Mouse (Mus musculus) intestine, embryonic 15.5 days (tissue): ENCODE measurements around the gene Col8a1. TPM values are rescaled to one million over a fixed set of nuclear protein-coding genes. Genes with fewer than 3 reads are reported as not detected.

ENCODE experiments used
- ATAC-seq: fragments of 200-750 bp; cut with Nextera tagmentation; 2 replicates; pipeline ENCODE4 v1.8.0; 2017; ENCODE audit warnings: moderate TSS enrichment, moderate library complexity
- H3K27ac ChIP-seq: fragments of 300-500 bp; sonication (generic); 2 replicates; pipeline ENCODE4 v1.5.1; 2015; ENCODE audit warnings: mild to moderate bottlenecking, inconsistent platforms
- H3K27me3 ChIP-seq: fragments of 300-500 bp; sonication (generic); replicated peaks from 2 replicates; pipeline ENCODE4 v1.6.1; 2015; ENCODE audit warnings: inconsistent platforms
- H3K36me3 ChIP-seq: fragments of 300-500 bp; sonication (generic); 2 replicates; pipeline ENCODE4 v1.6.1; 2015; ENCODE audit warnings: inconsistent platforms
- H3K4me1 ChIP-seq: fragments of 300-500 bp; sonication (generic); replicated peaks from 2 replicates; pipeline ENCODE4 v1.6.1; 2015; ENCODE audit warnings: inconsistent platforms
- H3K4me2 ChIP-seq: fragments of 300-500 bp; sonication (generic); replicated peaks from 2 replicates; pipeline ENCODE4 v1.6.1; 2015; ENCODE audit warnings: mild to moderate bottlenecking, inconsistent platforms
- H3K4me3 ChIP-seq: fragments of 300-500 bp; sonication (generic); replicated peaks from 2 replicates; pipeline ENCODE4 v1.5.1; 2015; ENCODE audit warnings: inconsistent platforms
- H3K9ac ChIP-seq: fragments of 300-500 bp; sonication (generic); 2 replicates; pipeline ENCODE4 v1.6.1; 2015; ENCODE audit warnings: inconsistent platforms
- H3K9me3 ChIP-seq: fragments of 300-500 bp; sonication (generic); 2 replicates; pipeline ENCODE4 v1.6.1; 2016; ENCODE audit warnings: inconsistent platforms
- WGBS: fragments of 180-500 bp; shearing (Covaris S2); methylation state at CpG from one replicate; pipeline ENCODE4 v1.1.7; 2015; 5-methylcytosine and 5-hydroxymethylcytosine counted together
- polyA plus RNA-seq: library from polyadenylated mRNA; unstranded; fragments of >200 nt; fragmentation: Nextera tagmentation; extraction: Ambion mirVana; gene quantifications from 2 replicates; pipeline ENCODE4 v1.2.1, GENCODE M21; 2015

The Col8a1 gene
- polyA plus RNA-seq, 1 experiment from 2014 or later = 3.9 TPM

GRCm38 (mm10) chr16:57740169-57740568, 14.4 kb downstream of the Col8a1 start:
- Histone ChIP-seq H3K4me3 (no peak overlapping the region), H3K27me3 (no peaks in the 10 kb centered on the region), H3K27ac (no peak overlapping the region), H3K4me2 (no peak overlapping the region), H3K4me1 (no peaks in the 10 kb centered on the region), H3K36me3 (no peaks in the 10 kb centered on the region), H3K9me3 (no peaks in the 10 kb centered on the region), H3K9ac (no peak overlapping the region)
- no peak for ATAC-seq
- WGBS = 84% methylated on average over 3 of the region's 3 CpGs

- Histone ChIP-seq H3K27ac (no peak overlapping the region), H3K4me2 (no peak overlapping the region), H3K4me3 (no peak overlapping the region), H3K9ac (no peak overlapping the region), H3K4me1 (no peaks in the 10 kb centered on the region), H3K9me3 (no peaks in the 10 kb centered on the region), H3K36me3 (no peaks in the 10 kb centered on the region), H3K27me3 (no peaks in the 10 kb centered on the region)
- ATAC-seq = no peak
- WGBS = 86% methylated on average over 2 of the region's 2 CpGs
Measured at GRCm38 (mm10) chr16:57734942-57735341, 19.6 kb downstream of the Col8a1 start.

GRCm38 (mm10) chr16:57733545-57733944, 21.0 kb downstream of the Col8a1 start:
- no peak for ATAC-seq
- 57% methylated on average over 1 of the region's 1 CpGs for WGBS

GRCm38 (mm10) chr16:57733139-57733538, 21.4 kb downstream of the Col8a1 start:
- no peaks in the 10 kb centered on the region for H3K27me3 ChIP-seq
- no peaks in the 10 kb centered on the region for H3K4me1 ChIP-seq
- H3K4me3 ChIP-seq = no peak overlapping the region
- H3K9me3 ChIP-seq = no peaks in the 10 kb centered on the region
- H3K27ac ChIP-seq = no peak overlapping the region
- 76% methylated on average over 3 of the region's 3 CpGs for WGBS
- no peaks in the 10 kb centered on the region for H3K36me3 ChIP-seq
- H3K9ac ChIP-seq = no peak overlapping the region
- H3K4me2 ChIP-seq = no peak overlapping the region
- ATAC-seq = no peak

More at GRCm38 (mm10) chr16:57733545-57733944, 21.0 kb downstream of the Col8a1 start:
- Histone ChIP-seq H3K4me3 (no peak overlapping the region), H3K36me3 (no peaks in the 10 kb centered on the region), H3K9ac (no peak overlapping the region), H3K27ac (no peak overlapping the region), H3K9me3 (no peaks in the 10 kb centered on the region), H3K4me2 (no peak overlapping the region), H3K27me3 (no peaks in the 10 kb centered on the region), H3K4me1 (no peaks in the 10 kb centered on the region)

- H3K4me1 ChIP-seq = no peaks in the 10 kb centered on the region
- no peak for ATAC-seq
- H3K27ac ChIP-seq = no peak overlapping the region
- H3K4me2 ChIP-seq = no peak overlapping the region
- H3K9me3 ChIP-seq = no peaks in the 10 kb centered on the region
- H3K36me3 ChIP-seq = no peaks in the 10 kb centered on the region
- 39% methylated on average over 3 of the region's 3 CpGs for WGBS
- no peak overlapping the region for H3K9ac ChIP-seq
- H3K4me3 ChIP-seq = no peak overlapping the region
- no peaks in the 10 kb centered on the region for H3K27me3 ChIP-seq
Measured at GRCm38 (mm10) chr16:57724978-57725377, 29.6 kb downstream of the Col8a1 start.

- no peaks in the 10 kb centered on the region for H3K27me3 ChIP-seq
- H3K36me3 ChIP-seq = no peaks in the 10 kb centered on the region
- H3K27ac ChIP-seq = no peak overlapping the region
- no peaks in the 10 kb centered on the region for H3K4me1 ChIP-seq
- WGBS = 75% methylated on average over 2 of the region's 2 CpGs
- H3K9ac ChIP-seq = no peak overlapping the region
- no peak for ATAC-seq
- H3K4me2 ChIP-seq = no peak overlapping the region
- H3K9me3 ChIP-seq = no peaks in the 10 kb centered on the region
- H3K4me3 ChIP-seq = no peak overlapping the region
Measured at GRCm38 (mm10) chr16:57718982-57719381, 35.6 kb downstream of the Col8a1 start.

- 87% methylated on average over 5 of the region's 5 CpGs for WGBS
- no peak overlapping the region for H3K9ac ChIP-seq
- no peak for ATAC-seq
Measured at GRCm38 (mm10) chr16:57698733-57699132, 55.8 kb downstream of the Col8a1 start.

GRCm38 (mm10) chr16:57694694-57695093, 59.8 kb downstream of the Col8a1 start:
- no peak overlapping the region for H3K27ac ChIP-seq
- ATAC-seq = no peak
- H3K4me2 ChIP-seq = no peak overlapping the region
- H3K9me3 ChIP-seq = no peaks in the 10 kb centered on the region
- H3K27me3 ChIP-seq = no peaks in the 10 kb centered on the region
- H3K4me3 ChIP-seq = no peak overlapping the region
- H3K9ac ChIP-seq = no peak overlapping the region
- H3K36me3 ChIP-seq = no peaks in the 10 kb centered on the region
- H3K4me1 ChIP-seq = no peaks in the 10 kb centered on the region
- WGBS = 76% methylated on average over 1 of the region's 1 CpGs

More at GRCm38 (mm10) chr16:57698733-57699132, 55.8 kb downstream of the Col8a1 start:
- Histone ChIP-seq H3K9me3 (no peaks in the 10 kb centered on the region), H3K27ac (no peak overlapping the region), H3K4me2 (no peak overlapping the region), H3K4me1 (no peaks in the 10 kb centered on the region), H3K4me3 (no peak overlapping the region), H3K36me3 (no peaks in the 10 kb centered on the region), H3K27me3 (no peaks in the 10 kb centered on the region)

GRCm38 (mm10) chr16:57693906-57694522, 60.5 kb downstream of the Col8a1 start:
- no peak overlapping the region for H3K4me2 ChIP-seq
- 83% methylated on average over 2 of the region's 2 CpGs for WGBS
- H3K9me3 ChIP-seq = no peaks in the 10 kb centered on the region
- no peak overlapping the region for H3K4me3 ChIP-seq
- ATAC-seq = no peak
- H3K27me3 ChIP-seq = no peaks in the 10 kb centered on the region
- no peak overlapping the region for H3K27ac ChIP-seq
- H3K36me3 ChIP-seq = no peaks in the 10 kb centered on the region
- H3K9ac ChIP-seq = no peak overlapping the region
- no peaks in the 10 kb centered on the region for H3K4me1 ChIP-seq

- H3K9me3 ChIP-seq = no peaks in the 10 kb centered on the region
- H3K4me3 ChIP-seq = no peak overlapping the region
- H3K4me1 ChIP-seq = no peaks in the 10 kb centered on the region
- WGBS = 46% methylated on average over 5 of the region's 5 CpGs
- no peaks in the 10 kb centered on the region for H3K36me3 ChIP-seq
- no peaks in the 10 kb centered on the region for H3K27me3 ChIP-seq
- H3K4me2 ChIP-seq = no peak overlapping the region
- no peak overlapping the region for H3K9ac ChIP-seq
- ATAC-seq = peak; percentile 96
- H3K27ac ChIP-seq = no peak overlapping the region
Measured at GRCm38 (mm10) chr16:57685790-57686399, 68.6 kb downstream of the Col8a1 start.

GRCm38 (mm10) chr16:57672251-57672650, 82.3 kb downstream of the Col8a1 start:
- Histone ChIP-seq H3K4me2 (no peak overlapping the region), H3K36me3 (no peaks in the 10 kb centered on the region), H3K4me3 (no peak overlapping the region), H3K27me3 (no peaks in the 10 kb centered on the region), H3K4me1 (no peaks in the 10 kb centered on the region), H3K9me3 (no peaks in the 10 kb centered on the region), H3K27ac (no peak overlapping the region), H3K9ac (no peak overlapping the region)
- 46% methylated on average over 2 of the region's 2 CpGs for WGBS
- no peak for ATAC-seq

- Histone ChIP-seq H3K4me1 (no peaks in the 10 kb centered on the region), H3K4me3 (no peak overlapping the region), H3K9ac (no peak overlapping the region), H3K27ac (no peak overlapping the region), H3K36me3 (no peaks in the 10 kb centered on the region), H3K4me2 (no peak overlapping the region), H3K9me3 (no peaks in the 10 kb centered on the region), H3K27me3 (no peaks in the 10 kb centered on the region)
- WGBS = 83% methylated on average over 2 of the region's 2 CpGs
- no peak for ATAC-seq
Measured at GRCm38 (mm10) chr16:57671637-57672036, 82.9 kb downstream of the Col8a1 start.

GRCm38 (mm10) chr16:57669348-57669747, 85.2 kb downstream of the Col8a1 start:
- no peak for ATAC-seq
- H3K4me2 ChIP-seq = no peak overlapping the region
- no peaks in the 10 kb centered on the region for H3K36me3 ChIP-seq
- no peaks in the 10 kb centered on the region for H3K27me3 ChIP-seq
- H3K9ac ChIP-seq = no peak overlapping the region
- no peak overlapping the region for H3K4me3 ChIP-seq
- no peaks in the 10 kb centered on the region for H3K4me1 ChIP-seq
- no peaks in the 10 kb centered on the region for H3K9me3 ChIP-seq
- 14% methylated on average over 3 of the region's 3 CpGs for WGBS
- H3K27ac ChIP-seq = no peak overlapping the region
